Mouse (Mus musculus): ENCODE measurements around the gene Cdh22. TPM values are rescaled to one million over a fixed set of nuclear protein-coding genes. Genes with fewer than 3 reads are reported as not detected.

Gene Cdh22
- polyA plus RNA-seq, 1 experiment from 2014 or later = 0.05 TPM

- H3K27me3 ChIP-seq (ENCODE audit: control insufficient read depth, insufficient read depth, low read length) = no peaks in the 10 kb centered on the region
- H3K9me3 ChIP-seq (ENCODE audit: control insufficient read depth, low read length) = no peaks in the 10 kb centered on the region
- no peak overlapping the region for H3K4me3 ChIP-seq (ENCODE audit: low read depth, low read length)
- no peak for DNase-seq (ENCODE audit: low spot score)
- WGBS = 69% methylated on average over 10 of the region's 10 CpGs
- H3K36me3 ChIP-seq (ENCODE audit: control insufficient read depth, insufficient read depth, low read length) = no peaks in the 10 kb centered on the region
- TF ChIP-seq CTCF (IDR thresholded peaks at IDR 0.05; ENCODE audit: low read depth) = no peak
- TF ChIP-seq EP300 (optimal IDR thresholded peaks at IDR 0.05) = no peak
- H3K27ac ChIP-seq (replicated peaks) = no peak overlapping the region
- H3K4me2 ChIP-seq (replicated peaks; ENCODE audit: low read depth) = no peak overlapping the region
- H3K9ac ChIP-seq (ENCODE audit: low read length) = no peak overlapping the region
- H3K4me1 ChIP-seq (replicated peaks; ENCODE audit: control insufficient read depth, insufficient read depth) = no peaks in the 10 kb centered on the region
- ATAC-seq (ENCODE audit: low FRiP score, low TSS enrichment) = no peak
Observed at GRCm38 (mm10) chr2:165256213-165256612, 21.6 kb upstream of the Cdh22 start.

DNA sequence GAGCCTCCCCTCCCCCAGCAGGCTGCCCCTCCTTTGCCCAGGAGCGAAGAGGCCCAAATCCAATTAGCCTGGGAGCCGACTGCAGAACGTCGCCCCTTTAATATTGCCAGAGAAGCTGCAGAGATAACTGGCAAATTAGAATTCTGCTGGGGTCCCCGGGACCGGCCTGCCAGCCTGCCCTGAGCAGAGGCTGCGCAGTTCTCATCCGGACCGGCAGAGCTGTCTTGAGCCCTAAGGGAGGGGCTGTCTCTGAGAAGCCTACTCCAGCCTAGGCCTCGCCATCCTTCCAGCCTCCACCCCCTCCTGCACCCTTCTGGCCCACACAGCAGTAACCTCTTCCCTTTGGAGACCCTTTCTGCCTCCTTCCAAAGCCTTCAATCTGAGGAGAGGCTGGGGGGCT is 19.2 kb upstream of the Cdh22 start:
- Histone ChIP-seq H3K9me3 (ENCODE audit: control insufficient read depth, low read length) (no peaks in the 10 kb centered on the region), H3K36me3 (ENCODE audit: control insufficient read depth, insufficient read depth, low read length) (no peaks in the 10 kb centered on the region), H3K4me3 (ENCODE audit: low read depth, low read length) (no peak overlapping the region), H3K4me2 (replicated peaks; ENCODE audit: low read depth) (no peak overlapping the region), H3K9ac (ENCODE audit: low read length) (no peak overlapping the region), H3K4me1 (replicated peaks; ENCODE audit: control insufficient read depth, insufficient read depth) (no peaks in the 10 kb centered on the region), H3K27me3 (ENCODE audit: control insufficient read depth, insufficient read depth, low read length) (no peaks in the 10 kb centered on the region), H3K27ac (replicated peaks) (no peak overlapping the region)
- no peak for TF ChIP-seq CTCF (IDR thresholded peaks at IDR 0.05; ENCODE audit: low read depth)
- no peak for TF ChIP-seq EP300 (optimal IDR thresholded peaks at IDR 0.05)
- ATAC-seq (ENCODE audit: low FRiP score, low TSS enrichment) = no peak
- 24% methylated on average over 10 of the region's 10 CpGs for WGBS
- no peak for DNase-seq (ENCODE audit: low spot score)

GRCm38 (mm10) chr2:165253269-165253668 is 18.6 kb upstream of the Cdh22 start:
- TF ChIP-seq EP300 (optimal IDR thresholded peaks at IDR 0.05) (no peak), CTCF (IDR thresholded peaks at IDR 0.05; ENCODE audit: low read depth) (no peak)
- Histone ChIP-seq H3K4me1 (replicated peaks; ENCODE audit: control insufficient read depth, insufficient read depth) (no peaks in the 10 kb centered on the region), H3K9ac (ENCODE audit: low read length) (no peak overlapping the region), H3K27ac (replicated peaks) (no peak overlapping the region), H3K4me3 (ENCODE audit: low read depth, low read length) (no peak overlapping the region), H3K27me3 (ENCODE audit: control insufficient read depth, insufficient read depth, low read length) (no peaks in the 10 kb centered on the region), H3K36me3 (ENCODE audit: control insufficient read depth, insufficient read depth, low read length) (no peaks in the 10 kb centered on the region), H3K9me3 (ENCODE audit: control insufficient read depth, low read length) (no peaks in the 10 kb centered on the region), H3K4me2 (replicated peaks; ENCODE audit: low read depth) (no peak overlapping the region)
- WGBS = 73% methylated on average over 8 of the region's 8 CpGs
- ATAC-seq (ENCODE audit: low FRiP score, low TSS enrichment) (no peak), DNase-seq (ENCODE audit: low spot score) (no peak)

DNA sequence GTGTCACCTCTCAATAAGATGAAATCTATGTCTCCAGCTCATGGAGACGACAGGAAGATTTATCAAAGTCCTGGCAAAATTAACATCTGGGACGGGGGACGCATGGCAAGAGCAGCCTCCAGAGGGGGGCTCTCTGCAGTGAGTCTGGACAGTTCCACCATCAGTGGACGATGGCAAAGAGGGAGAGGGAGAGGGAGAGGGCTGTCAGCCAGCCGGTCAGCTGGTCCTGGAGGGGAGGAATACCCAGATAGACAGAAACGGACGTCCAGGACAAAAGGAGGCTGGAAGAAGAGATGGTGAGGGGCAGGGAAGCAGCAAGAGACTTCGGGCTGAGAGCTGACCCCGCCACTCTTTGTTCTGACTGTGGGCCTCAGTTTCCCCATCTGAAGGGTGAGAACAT is 18.1 kb upstream of the Cdh22 start:
- WGBS = 46% methylated on average over 9 of the region's 9 CpGs
- H3K4me3 ChIP-seq (ENCODE audit: low read depth, low read length) = no peak overlapping the region
- no peaks in the 10 kb centered on the region for H3K27me3 ChIP-seq (ENCODE audit: control insufficient read depth, insufficient read depth, low read length)
- TF ChIP-seq CTCF (IDR thresholded peaks at IDR 0.05; ENCODE audit: low read depth) (no peak), EP300 (optimal IDR thresholded peaks at IDR 0.05) (no peak)
- DNase-seq (ENCODE audit: low spot score) (no peak), ATAC-seq (ENCODE audit: low FRiP score, low TSS enrichment) (no peak)
- no peaks in the 10 kb centered on the region for H3K9me3 ChIP-seq (ENCODE audit: control insufficient read depth, low read length)
- no peaks in the 10 kb centered on the region for H3K4me1 ChIP-seq (replicated peaks; ENCODE audit: control insufficient read depth, insufficient read depth)
- no peak overlapping the region for H3K4me2 ChIP-seq (replicated peaks; ENCODE audit: low read depth)
- H3K36me3 ChIP-seq (ENCODE audit: control insufficient read depth, insufficient read depth, low read length) = no peaks in the 10 kb centered on the region
- no peak overlapping the region for H3K27ac ChIP-seq (replicated peaks)
- H3K9ac ChIP-seq (ENCODE audit: low read length) = no peak overlapping the region

- 77% methylated on average over 8 of the region's 8 CpGs for WGBS
- Histone ChIP-seq H3K4me2 (replicated peaks; ENCODE audit: low read depth) (no peak overlapping the region), H3K9me3 (ENCODE audit: control insufficient read depth, low read length) (no peaks in the 10 kb centered on the region), H3K27me3 (ENCODE audit: control insufficient read depth, insufficient read depth, low read length) (no peaks in the 10 kb centered on the region), H3K4me1 (replicated peaks; ENCODE audit: control insufficient read depth, insufficient read depth) (no peaks in the 10 kb centered on the region), H3K9ac (ENCODE audit: low read length) (no peak overlapping the region), H3K27ac (replicated peaks) (no peak overlapping the region), H3K4me3 (ENCODE audit: low read depth, low read length) (no peak overlapping the region), H3K36me3 (ENCODE audit: control insufficient read depth, insufficient read depth, low read length) (no peaks in the 10 kb centered on the region)
- DNase-seq (ENCODE audit: low spot score) (no peak), ATAC-seq (ENCODE audit: low FRiP score, low TSS enrichment) (no peak)
- TF ChIP-seq CTCF (IDR thresholded peaks at IDR 0.05; ENCODE audit: low read depth) (no peak), EP300 (optimal IDR thresholded peaks at IDR 0.05) (no peak)
Observed at GRCm38 (mm10) chr2:165252381-165252780, 17.7 kb upstream of the Cdh22 start.

- Histone ChIP-seq H3K27me3 (ENCODE audit: control insufficient read depth, insufficient read depth, low read length) (peaks cover 3% of the 10 kb centered on the region; the same call in 1 of the 2 replicates), H3K4me3 (ENCODE audit: low read depth, low read length) (no peak overlapping the region), H3K4me2 (replicated peaks; ENCODE audit: low read depth) (no peak overlapping the region), H3K27ac (replicated peaks) (no peak overlapping the region), H3K9me3 (ENCODE audit: control insufficient read depth, low read length) (no peaks in the 10 kb centered on the region), H3K36me3 (ENCODE audit: control insufficient read depth, insufficient read depth, low read length) (no peaks in the 10 kb centered on the region), H3K9ac (ENCODE audit: low read length) (no peak overlapping the region), H3K4me1 (replicated peaks; ENCODE audit: control insufficient read depth, insufficient read depth) (no peaks in the 10 kb centered on the region)
- TF ChIP-seq EP300 (optimal IDR thresholded peaks at IDR 0.05) = no peak
- no peak for TF ChIP-seq CTCF (IDR thresholded peaks at IDR 0.05; ENCODE audit: low read depth)
- WGBS = 39% methylated on average over 1 of the region's 1 CpGs
- ATAC-seq (ENCODE audit: low FRiP score, low TSS enrichment) (no peak), DNase-seq (ENCODE audit: low spot score) (no peak)
Observed at GRCm38 (mm10) chr2:165250903-165251302, 16.2 kb upstream of the Cdh22 start.
